Mouse (Mus musculus) lung, postnatal 0 days (tissue): ENCODE results near the gene Arhgap32. TPM values are rescaled to one million over a fixed set of nuclear protein-coding genes. Genes with fewer than 3 reads are reported as not detected.
A peak's percentile ranks its signal among the peaks of the same experiment; 100 is the strongest.

Experiments
- ATAC-seq: fragments of 200-750 bp; cut with Nextera tagmentation; 2 replicates; pipeline ENCODE4 v1.8.0; 2017; ENCODE audit warnings: moderate library complexity
- DNase-seq: peaks from one replicate; pipeline ENCODE4 v3.0.0-alpha.2; 2016; ENCODE audit warnings: low spot score
- H3K27ac ChIP-seq: fragments of 300-500 bp; sonication (generic); 2 replicates; pipeline ENCODE4 v1.5.1; 2014; ENCODE audit warnings: antibody characterized with exemption, mild to moderate bottlenecking, low read length, mixed read lengths
- H3K27me3 ChIP-seq: fragments of 300-500 bp; sonication (generic); replicated peaks from 2 replicates; pipeline ENCODE4 v1.6.1; 2014; ENCODE audit warnings: low read length, mixed read lengths; ENCODE audit not compliant: insufficient read depth
- H3K36me3 ChIP-seq: fragments of 300-500 bp; sonication (generic); 2 replicates; pipeline ENCODE4 v1.6.1; 2014; ENCODE audit warnings: low read length, mixed read lengths; ENCODE audit not compliant: insufficient read depth
- H3K4me1 ChIP-seq: fragments of 300-500 bp; sonication (generic); 2 replicates; pipeline ENCODE4 v1.6.1; 2014; ENCODE audit warnings: antibody characterized with exemption, low read depth, low read length, mixed read lengths; ENCODE audit not compliant: insufficient read depth
- H3K4me2 ChIP-seq: fragments of 300-500 bp; sonication (generic); replicated peaks from 2 replicates; pipeline ENCODE4 v1.6.1; 2014; ENCODE audit warnings: low read depth, mild to moderate bottlenecking, low read length, moderate library complexity, mixed read lengths
- H3K4me3 ChIP-seq: fragments of 300-500 bp; sonication (generic); 2 replicates; pipeline ENCODE4 v1.5.1; 2014; ENCODE audit warnings: low read depth, low read length
- H3K9ac ChIP-seq: fragments of 300-500 bp; sonication (generic); replicated peaks from 2 replicates; pipeline ENCODE4 v1.6.1; 2014; ENCODE audit warnings: low read depth, mild to moderate bottlenecking
- H3K9me3 ChIP-seq: fragments of 300-500 bp; sonication (generic); 2 replicates; pipeline ENCODE4 v1.6.1; 2016; ENCODE audit warnings: low read length, mixed read lengths
- CTCF ChIP-seq: IDR thresholded peaks from 2 replicates; pipeline ENCODE4 v1.5.1; 2016; ENCODE audit warnings: antibody characterized with exemption, mild to moderate bottlenecking
- EP300 ChIP-seq: IDR thresholded peaks from 2 replicates; pipeline ENCODE4 v1.6.1; 2016; ENCODE audit warnings: antibody characterized with exemption, mild to moderate bottlenecking, control low read depth
- WGBS: fragments of 180-500 bp; shearing (Covaris S2); extraction: QIAGEN DNeasy Blood & Tissue Kit; methylation state at CpG from one replicate; pipeline ENCODE4 v1.1.7; 2014; 5-methylcytosine and 5-hydroxymethylcytosine counted together
- polyA plus RNA-seq: library from polyadenylated mRNA; unstranded; fragments of >200 nt; fragmentation: Nextera tagmentation; extraction: Ambion mirVana; gene quantifications from 2 replicates; pipeline ENCODE4 v1.2.1, GENCODE M21; 2015

Arhgap32 gene
- polyA plus RNA-seq, 1 experiment from 2014 or later: 2.8 TPM

- no peak for DNase-seq
- Histone ChIP-seq H3K36me3 (no peaks in the 10 kb centered on the region), H3K9me3 (no peaks in the 10 kb centered on the region), H3K4me3 (no peak overlapping the region), H3K9ac (no peak overlapping the region), H3K27me3 (no peaks in the 10 kb centered on the region), H3K4me2 (no peak overlapping the region), H3K4me1 (no peaks in the 10 kb centered on the region), H3K27ac (no peak overlapping the region)
- TF ChIP-seq EP300: no peak
- TF ChIP-seq CTCF: no peak
- WGBS: 80% methylated on average over 5 of the region's 5 CpGs
- ATAC-seq: no peak
Observed at GRCm38 (mm10) chr9:32283591-32283990, 167.7 kb downstream of the Arhgap32 start.

DNA sequence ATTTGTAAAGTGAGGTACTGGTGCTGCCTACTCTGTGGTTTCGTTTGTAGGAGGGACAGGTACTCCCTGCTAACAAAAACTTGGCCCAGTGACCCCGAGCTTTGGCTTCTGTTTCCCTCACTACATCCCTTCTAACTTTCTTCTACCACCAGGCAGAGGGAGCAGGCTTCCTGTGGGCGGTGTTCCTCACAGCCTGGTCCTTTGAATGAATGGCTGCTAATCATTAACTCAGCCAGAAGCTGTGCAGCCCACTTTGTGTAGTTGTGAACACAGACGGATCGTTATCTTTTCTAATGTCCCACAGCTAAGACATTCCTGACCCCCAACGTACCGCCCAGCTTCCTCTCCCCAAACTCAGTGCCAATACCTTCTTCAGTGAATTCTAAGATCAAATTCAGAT, 175.7 kb downstream of the Arhgap32 start:
- Histone ChIP-seq H3K4me3 (no peak overlapping the region), H3K9me3 (no peaks in the 10 kb centered on the region), H3K36me3 (no peaks in the 10 kb centered on the region), H3K4me2 (no peak overlapping the region), H3K9ac (no peak overlapping the region), H3K27me3 (no peaks in the 10 kb centered on the region), H3K4me1 (no peaks in the 10 kb centered on the region), H3K27ac (no peak overlapping the region)
- no peak for TF ChIP-seq EP300
- no peak for TF ChIP-seq CTCF
- 24% methylated on average over 7 of the region's 7 CpGs for WGBS
- ATAC-seq (no peak), DNase-seq (no peak)

- Histone ChIP-seq H3K4me1 (no peaks in the 10 kb centered on the region), H3K9me3 (no peaks in the 10 kb centered on the region), H3K27ac (no peak overlapping the region), H3K4me2 (no peak overlapping the region), H3K9ac (no peak overlapping the region), H3K27me3 (no peaks in the 10 kb centered on the region), H3K36me3 (no peaks in the 10 kb centered on the region), H3K4me3 (no peak overlapping the region)
- TF ChIP-seq EP300 (no peak), CTCF (no peak)
- DNase-seq (peak; percentile 44), ATAC-seq (peak; percentile 62; the same call in 1 of the 2 replicates)
- 14% methylated on average over 5 of the region's 5 CpGs for WGBS
Observed at GRCm38 (mm10) chr9:32292686-32293085, 176.8 kb downstream of the Arhgap32 start.

DNA sequence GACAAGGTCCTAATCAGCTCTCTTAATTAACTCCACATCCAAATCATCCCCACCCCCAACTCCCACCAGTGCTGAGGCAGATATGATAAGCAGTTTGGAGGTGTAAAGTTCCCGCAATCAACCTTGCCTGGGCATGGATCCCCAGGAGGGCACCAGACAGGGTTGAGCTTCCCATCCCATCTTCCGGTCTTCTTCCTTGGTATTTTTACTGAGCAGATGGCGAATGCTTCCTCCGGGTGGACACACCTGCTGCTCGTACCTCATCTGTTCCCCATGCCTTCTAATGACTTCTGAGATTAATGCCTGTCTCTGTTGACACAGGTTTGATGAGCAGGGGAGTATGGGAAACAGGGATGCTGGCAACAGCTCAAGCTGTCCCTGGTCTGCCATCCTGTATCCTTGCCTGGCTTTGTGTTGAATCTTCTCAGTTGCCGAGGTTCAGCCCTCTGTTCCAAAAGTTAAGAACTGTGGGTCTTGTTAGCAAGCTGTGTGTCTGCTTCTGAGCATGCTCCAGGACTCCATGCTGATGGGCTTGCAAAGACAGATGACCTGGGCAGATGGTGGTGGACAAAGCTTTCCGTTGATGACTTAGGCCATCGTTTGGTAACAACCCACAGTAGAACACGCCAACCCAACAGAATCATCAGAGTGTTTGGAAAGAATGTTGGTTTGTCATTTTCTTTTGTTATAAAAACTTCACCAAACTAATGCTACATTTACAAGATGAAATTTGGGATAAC, 179.3 kb downstream of the Arhgap32 start:
- Histone ChIP-seq H3K27ac (no peak overlapping the region), H3K9ac (no peak overlapping the region), H3K4me3 (no peak overlapping the region), H3K4me1 (no peaks in the 10 kb centered on the region), H3K36me3 (no peaks in the 10 kb centered on the region), H3K27me3 (no peaks in the 10 kb centered on the region), H3K4me2 (no peak overlapping the region), H3K9me3 (no peaks in the 10 kb centered on the region)
- 89% methylated on average over 9 of the region's 9 CpGs for WGBS
- TF ChIP-seq EP300: no peak
- no peak for TF ChIP-seq CTCF
- ATAC-seq (no peak), DNase-seq (no peak)

DNA sequence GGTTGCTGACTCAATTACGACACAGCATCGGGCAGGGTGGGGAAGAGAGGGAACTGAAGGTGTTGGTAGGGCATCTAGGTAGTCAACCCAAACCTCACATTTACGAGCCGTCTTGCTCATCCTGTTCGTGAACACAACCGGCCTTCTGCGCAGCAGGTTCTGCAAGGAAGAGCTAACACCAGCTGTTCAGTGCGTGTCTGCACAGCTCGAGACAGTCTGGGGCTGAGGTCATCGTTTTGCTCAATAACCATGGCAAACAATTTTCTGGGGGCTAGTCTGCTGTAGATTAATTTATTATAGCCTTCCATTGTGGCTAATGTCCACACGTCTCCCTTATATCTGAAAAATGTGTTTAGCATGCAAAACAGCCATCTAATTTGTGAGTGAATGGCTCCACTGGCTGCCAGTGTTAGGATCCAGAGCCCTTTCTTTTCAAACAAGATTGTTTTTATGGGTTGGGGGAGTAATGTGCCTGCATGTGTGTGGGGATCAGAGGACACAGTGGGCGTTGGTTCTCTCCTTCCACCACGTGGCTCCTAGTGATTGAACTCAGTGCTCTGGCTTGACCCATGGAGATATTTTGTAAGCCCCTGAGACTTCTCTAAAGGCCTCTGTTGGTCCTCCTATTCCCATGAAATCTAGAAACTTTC, 186.7 kb downstream of the Arhgap32 start:
- H3K9ac ChIP-seq: no peak overlapping the region
- DNase-seq (no peak), ATAC-seq (no peak)
- H3K4me3 ChIP-seq: no peak overlapping the region
- H3K9me3 ChIP-seq: no peaks in the 10 kb centered on the region
- no peaks in the 10 kb centered on the region for H3K36me3 ChIP-seq
- H3K4me2 ChIP-seq: no peak overlapping the region
- no peak overlapping the region for H3K27ac ChIP-seq
- WGBS: 77% methylated on average over 13 of the region's 13 CpGs
- no peaks in the 10 kb centered on the region for H3K27me3 ChIP-seq
- TF ChIP-seq CTCF (no peak), EP300 (no peak)
- no peaks in the 10 kb centered on the region for H3K4me1 ChIP-seq

DNA sequence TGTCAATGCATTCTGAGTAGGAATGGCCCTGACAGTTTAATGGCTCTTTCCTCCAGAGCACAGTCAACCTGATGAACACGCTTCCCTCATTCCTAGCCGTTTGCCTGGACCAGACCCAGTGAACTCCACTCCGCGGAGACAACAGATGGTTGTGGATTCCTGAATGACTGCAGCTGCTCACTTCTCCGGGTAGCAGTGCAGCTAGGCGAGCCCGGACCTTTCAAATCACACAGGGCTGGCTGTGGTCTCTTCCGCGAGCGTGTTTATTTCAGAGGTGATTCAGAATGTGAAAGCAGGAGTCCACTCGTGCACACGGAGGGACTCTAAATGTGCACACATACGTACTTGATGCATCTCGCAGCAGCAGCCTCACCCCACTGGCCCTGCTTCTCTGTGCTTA, 195.8 kb downstream of the Arhgap32 start:
- Histone ChIP-seq H3K27me3 (no peaks in the 10 kb centered on the region), H3K27ac (no peak overlapping the region), H3K9me3 (no peaks in the 10 kb centered on the region), H3K4me3 (no peak overlapping the region), H3K4me1 (no peaks in the 10 kb centered on the region), H3K36me3 (no peaks in the 10 kb centered on the region), H3K9ac (no peak overlapping the region), H3K4me2 (0 out of 2 replicates have a peak overlapping the region, but pooled peaks have one; percentile 22)
- DNase-seq (peak; percentile 37), ATAC-seq (peak; percentile 23; the same call in 1 of the 2 replicates)
- WGBS: 41% methylated on average over 14 of the region's 14 CpGs
- TF ChIP-seq CTCF: no peak
- no peak for TF ChIP-seq EP300
